Mouse (Mus musculus): Measurements from ENCODE around the gene Olfr279. TPM values are rescaled to one million over a fixed set of nuclear protein-coding genes. Genes with fewer than 3 reads are reported as not detected.

Gene Olfr279
- not detected for total RNA-seq (2021)
- long read RNA-seq, experiment 1, result 0 reads
- long read RNA-seq, experiment 2, result 0 reads

GRCm38 (mm10) chr15:98492102-98492501, at the start of gene Olfr279:
Gene Olfr279, plus strand, starts transcription at chr15:98492402.
- intact Hi-C loops (cut with DNase I), result no loop called here
- DNase-seq, result no peak

GRCm38 (mm10) chr15:98444561-98444960, 47.6 kb upstream of the Olfr279 start:
- intact Hi-C loops (cut with DNase I), result no loop called here
- no peak for DNase-seq

- intact Hi-C loops (cut with DNase I), result no loop called here
- no peak for DNase-seq
These were observed 43.7 kb upstream of the Olfr279 start for GRCm38 (mm10) chr15:98448521-98448920.

- no peak for DNase-seq
- intact Hi-C loops (cut with DNase I), result no loop called here
These were observed 39.9 kb upstream of the Olfr279 start, which contains the start of gene Olfr281 for GRCm38 (mm10) chr15:98452288-98452687. Gene Olfr281, plus strand, starts transcription at chr15:98452588.

- no peak for DNase-seq
- intact Hi-C loops (cut with DNase I), result no loop called here
These were observed 22.6 kb upstream of the Olfr279 start, which contains the start of gene OR5BS1P for GRCm38 (mm10) chr15:98469596-98469995. Gene OR5BS1P, plus strand, starts transcription at chr15:98469896.

GRCm38 (mm10) chr15:98471539-98471938, 20.7 kb upstream of the Olfr279 start:
- DNase-seq, result no peak
- intact Hi-C loops (cut with DNase I), result loop anchor here (10.0 kb wide), 1 partner anchor 287 kb away; no protein-coding TSS in a partner anchor

- DNase-seq, result no peak
- intact Hi-C loops (cut with DNase I), result loop anchor here (2.0 to 10.0 kb wide), 2 partner anchors 84 to 290 kb away; no protein-coding TSS in a partner anchor
These were observed 17.2 kb upstream of the Olfr279 start for GRCm38 (mm10) chr15:98474958-98475357.

GRCm38 (mm10) chr15:98475382-98475781, 16.8 kb upstream of the Olfr279 start:
- intact Hi-C loops (cut with DNase I), result loop anchor here (2.0 to 10.0 kb wide), 2 partner anchors 85 to 291 kb away; no protein-coding TSS in a partner anchor
- peak; percentile 46 to 72 for DNase-seq

GRCm38 (mm10) chr15:98476281-98476680, 15.9 kb upstream of the Olfr279 start:
- intact Hi-C loops (cut with DNase I), result loop anchor here (10.0 kb wide), 1 partner anchor 291 kb away; no protein-coding TSS in a partner anchor
- no peak for DNase-seq

- no peak for DNase-seq
- intact Hi-C loops (cut with DNase I), result loop anchor here (10.0 kb wide), 1 partner anchor 295 kb away; no protein-coding TSS in a partner anchor
These were observed 12.6 kb upstream of the Olfr279 start for GRCm38 (mm10) chr15:98479568-98480102.

- intact Hi-C loops (cut with DNase I), result no loop called here
- peak in 1 of 2 experiments; percentile 29 for DNase-seq
These were observed 9.5 kb upstream of the Olfr279 start, which contains the start of gene Lalba for GRCm38 (mm10) chr15:98482701-98483100. Gene Lalba, minus strand, starts transcription at chr15:98482721.

- DNase-seq, result peak; percentile 50 to 55
These were observed 8.0 kb upstream of the Olfr279 start for GRCm38 (mm10) chr15:98483907-98484886.

GRCm38 (mm10) chr15:98486433-98487021, 5.7 kb upstream of the Olfr279 start:
- intact Hi-C loops (cut with DNase I), result no loop called here
- no peak for DNase-seq

More at GRCm38 (mm10) chr15:98483907-98484886, 8.0 kb upstream of the Olfr279 start:
- intact Hi-C loops (cut with DNase I), result no loop called here

GRCm38 (mm10) chr15:98491332-98491731, 870 bp upstream of the Olfr279 start:
- intact Hi-C loops (cut with DNase I), result no loop called here
- no peak for DNase-seq

GRCm38 (mm10) chr15:98497631-98498030, 5.4 kb downstream of the Olfr279 start:
- DNase-seq, result no peak
- intact Hi-C loops (cut with DNase I), result no loop called here

GRCm38 (mm10) chr15:98503317-98503716, 11.1 kb downstream of the Olfr279 start:
- intact Hi-C loops (cut with DNase I), result loop anchor here (5.0 kb wide), 1 partner anchor 321 kb away; no protein-coding TSS in a partner anchor
- no peak for DNase-seq

- intact Hi-C loops (cut with DNase I), result loop anchor here (5.0 kb wide), 1 partner anchor 322 kb away; no protein-coding TSS in a partner anchor
- DNase-seq, result peak; percentile 74 to 84
These were observed 12.3 kb downstream of the Olfr279 start for GRCm38 (mm10) chr15:98504514-98504913.

GRCm38 (mm10) chr15:98506253-98506957, 14.2 kb downstream of the Olfr279 start:
- no peak for DNase-seq
- intact Hi-C loops (cut with DNase I), result no loop called here

GRCm38 (mm10) chr15:98507321-98507720, 15.1 kb downstream of the Olfr279 start:
- intact Hi-C loops (cut with DNase I), result no loop called here
- DNase-seq, result no peak

- no peak for DNase-seq
- intact Hi-C loops (cut with DNase I), result no loop called here
These were observed 17.2 kb downstream of the Olfr279 start for GRCm38 (mm10) chr15:98509387-98509786.
